Mouse (Mus musculus): Measurements from ENCODE around the gene Atp5l. TPM values are rescaled to one million over a fixed set of nuclear protein-coding genes. Genes with fewer than 3 reads are reported as not detected.
"Not testable (repeated sequence)": the region's sequence is repeated elsewhere in the genome, so short reads cannot be mapped to it uniquely, and the experiment has no call there.

The Atp5l gene
- total RNA-seq (2021), result 100 to 1,000 TPM; 394 to 409 TPM
- long read RNA-seq, experiment 1, full-length matches to known transcripts, result 123 of 126 reads
- long read RNA-seq, experiment 1, partial matches to known transcripts, result 0 of 126 reads
- long read RNA-seq, experiment 1, other reads (novel, unspliced or antisense), result 3 of 126 reads
- long read RNA-seq, experiment 2, full-length matches to known transcripts, result 354 of 357 reads
- long read RNA-seq, experiment 2, partial matches to known transcripts, result 0 of 357 reads
- long read RNA-seq, experiment 2, other reads (novel, unspliced or antisense), result 3 of 357 reads

DNA sequence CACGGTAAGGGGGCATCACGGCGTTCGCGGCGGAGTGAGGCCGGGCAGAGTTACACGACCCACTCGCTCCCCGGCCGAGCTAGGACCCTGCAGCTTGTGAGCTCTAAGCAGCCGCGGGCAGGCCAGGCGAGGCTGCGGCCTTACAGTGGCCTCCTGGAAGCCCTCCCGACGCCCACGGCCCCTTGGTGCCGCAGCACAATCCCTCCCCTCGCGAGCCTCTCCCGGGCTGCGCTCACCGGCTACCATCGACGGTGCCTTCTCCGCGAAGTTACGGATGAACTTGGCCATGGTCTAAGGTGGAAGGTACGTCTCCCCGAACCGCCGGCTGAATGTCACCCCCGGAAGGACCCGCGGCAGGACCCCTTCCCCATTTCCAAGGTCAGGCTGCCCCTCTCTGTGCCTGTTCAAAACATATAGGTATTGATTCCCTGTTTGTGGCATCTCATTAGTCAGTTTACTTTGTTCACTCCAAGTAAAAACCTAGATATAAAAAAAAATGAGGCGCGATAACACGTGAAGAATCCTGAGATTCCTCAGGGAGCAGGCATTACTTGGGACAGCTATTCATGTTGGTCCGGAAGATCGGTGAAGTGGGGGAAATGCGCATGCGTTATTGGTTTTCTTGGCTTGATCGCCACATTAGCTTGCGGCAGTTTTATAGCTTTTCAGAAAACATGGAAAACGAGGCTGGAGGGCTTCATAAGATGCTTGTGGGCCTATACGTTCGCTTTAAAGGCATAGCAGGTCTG is at the start of gene Atp5l:
TSS of gene Atp5l (minus strand) at position 369 of the 749 bp plus-strand sequence.
- DNase-seq (ENCODE audit: low spot score in 2 of 2), result peak; percentile 93 to 95

DNA sequence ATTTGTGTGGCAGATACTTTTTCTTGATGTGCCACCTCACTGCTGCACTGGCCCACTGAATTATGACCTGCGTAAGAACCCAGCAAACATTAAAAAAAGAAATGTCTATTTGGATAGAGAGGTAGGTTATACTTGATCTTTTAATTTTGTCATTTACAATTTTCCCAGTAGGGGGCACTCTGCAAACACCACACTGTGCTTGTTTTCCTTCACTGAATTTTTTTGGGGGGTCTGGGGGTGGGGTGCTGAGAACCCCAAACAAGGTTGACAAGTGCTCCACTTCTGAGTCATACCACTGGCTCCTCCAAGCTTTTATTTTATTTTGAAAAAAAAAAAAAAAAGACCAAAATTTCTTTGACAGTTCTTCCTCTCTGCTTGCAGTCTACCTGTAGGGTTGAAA is 48.9 kb upstream of the Atp5l start:
- DNase-seq (ENCODE audit: low spot score in 2 of 2), result no peak

DNA sequence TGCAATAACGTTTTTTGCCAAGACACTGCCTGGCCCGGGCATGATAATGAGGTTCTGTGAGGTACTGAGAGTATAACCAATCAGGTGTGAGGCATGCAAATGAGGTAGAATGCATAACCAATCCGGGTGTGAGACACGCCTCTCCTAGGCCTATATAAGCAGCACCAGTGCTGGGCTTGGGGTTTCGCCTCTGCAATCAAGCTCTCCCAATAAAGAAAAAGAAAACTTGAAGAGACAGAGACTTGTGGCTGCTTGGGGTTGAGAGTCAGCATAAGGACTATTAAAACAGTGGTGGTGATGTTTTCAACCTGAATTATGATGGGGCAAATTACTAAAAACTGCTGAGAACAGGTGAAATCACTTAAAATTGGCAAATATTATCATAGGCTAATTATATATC is 47.2 kb upstream of the Atp5l start:
- DNase-seq (ENCODE audit: low spot score in 2 of 2), result not testable (repeated sequence)

DNA sequence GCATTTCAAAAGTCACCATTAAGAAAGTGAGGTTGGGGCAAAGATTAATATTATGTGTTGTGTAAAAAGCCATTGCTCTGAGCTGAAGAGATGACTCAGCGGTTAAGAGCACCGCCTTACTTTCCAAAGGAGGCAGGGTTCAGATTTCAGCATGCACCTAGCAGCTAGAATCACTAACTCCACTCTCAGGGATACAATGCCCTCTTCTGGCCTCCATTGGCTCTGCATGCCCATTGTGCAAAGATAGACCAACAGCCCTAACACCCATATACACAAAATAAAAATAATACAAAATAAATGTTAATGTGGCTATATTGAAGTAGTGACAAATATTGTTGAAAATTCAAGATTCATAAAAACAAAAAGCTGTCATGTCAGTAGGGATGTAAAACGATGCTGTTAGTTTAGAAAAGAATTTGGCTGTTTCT is 46.3 kb upstream of the Atp5l start:
- DNase-seq (ENCODE audit: low spot score in 2 of 2), result peak; percentile 28 to 69

DNA sequence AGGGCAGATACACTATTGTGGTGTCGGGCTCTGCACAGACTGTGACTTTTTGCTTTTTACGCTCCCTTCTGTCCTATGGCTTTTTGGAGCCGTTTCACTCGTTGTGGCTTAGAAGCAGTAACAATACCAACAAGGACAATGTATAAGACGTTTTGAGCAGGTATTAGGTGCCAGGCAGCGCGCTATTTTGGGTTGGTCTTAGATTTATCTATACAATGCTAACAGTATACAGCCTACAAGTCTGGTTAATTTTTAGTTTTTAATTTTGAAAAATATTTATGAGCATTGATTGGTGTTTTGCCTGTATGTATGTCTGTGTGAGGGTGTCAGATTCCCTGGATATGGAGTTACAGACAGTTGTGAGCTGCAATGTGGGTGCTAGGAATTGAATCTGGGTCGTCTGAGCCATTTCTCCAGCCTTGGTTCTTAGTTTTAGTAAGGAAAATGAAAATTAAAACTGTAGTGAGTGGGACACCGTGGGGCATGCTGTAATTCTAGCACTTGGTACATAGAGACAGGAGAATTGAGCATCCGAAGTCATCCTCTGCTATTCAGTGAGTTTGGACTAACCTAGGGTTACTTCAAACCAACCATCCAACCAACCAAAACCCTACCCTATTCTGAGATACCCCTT is 45.4 kb upstream of the Atp5l start:
- no peak for DNase-seq (ENCODE audit: low spot score in 2 of 2)

DNA sequence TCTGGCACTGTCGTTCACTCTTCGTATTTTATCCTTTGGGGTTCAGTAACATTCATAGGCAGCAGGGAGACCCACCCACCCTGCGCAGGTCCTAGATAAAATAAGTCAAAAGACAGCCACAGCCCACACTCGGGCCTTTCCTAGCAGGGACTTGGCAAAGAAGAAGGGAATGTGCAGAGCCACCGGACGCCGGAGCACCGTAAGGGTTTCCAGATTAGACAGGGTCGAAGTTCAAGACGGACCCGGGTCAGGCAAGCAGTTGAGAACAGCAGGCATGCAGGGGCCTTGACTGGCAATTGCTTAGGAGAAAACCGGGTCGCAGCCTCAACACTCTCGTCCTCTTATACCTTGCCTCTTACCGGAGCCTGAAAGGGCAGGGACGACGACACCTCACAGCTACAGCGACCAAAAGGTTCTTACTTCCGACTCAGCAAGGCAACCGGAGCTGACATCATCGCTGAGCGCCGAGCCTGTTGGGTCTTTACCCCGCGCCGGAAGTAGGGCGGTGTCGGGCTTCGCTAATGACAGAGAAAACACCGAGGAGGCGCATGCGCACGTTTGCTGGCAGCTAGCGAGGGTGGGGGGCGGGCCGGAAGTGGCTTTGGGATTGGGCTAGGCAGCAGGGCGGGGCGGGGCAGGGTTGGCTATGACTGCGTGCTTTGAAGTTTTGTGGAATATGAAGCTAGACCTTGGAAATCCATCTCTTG is 44.7 kb upstream of the Atp5l start, which contains the start of gene Ube4a:
TSS of gene Ube4a (minus strand) at position 475 of the 707 bp plus-strand sequence.
- DNase-seq (ENCODE audit: low spot score in 2 of 2), result peak; percentile 99

DNA sequence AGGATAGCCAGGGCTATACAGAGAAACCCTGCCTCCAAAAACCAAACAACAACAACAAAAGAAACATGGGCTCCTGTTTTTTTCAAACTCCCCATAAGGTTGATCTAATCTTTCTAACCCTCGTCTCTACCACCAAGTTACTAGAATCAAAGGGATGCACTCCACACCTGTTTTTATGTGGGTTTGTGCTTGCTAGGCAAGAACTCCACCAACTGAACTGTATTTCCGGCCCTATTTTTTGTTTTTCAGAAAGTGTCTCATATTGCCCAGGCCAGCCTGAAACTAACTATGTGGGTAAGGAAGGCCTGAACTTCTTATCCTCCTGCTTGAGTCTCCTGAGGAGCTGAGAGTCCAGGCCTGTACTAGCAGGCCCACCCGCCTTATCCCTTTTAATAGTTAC is 33.9 kb upstream of the Atp5l start:
- DNase-seq (ENCODE audit: low spot score in 2 of 2), result no peak

DNA sequence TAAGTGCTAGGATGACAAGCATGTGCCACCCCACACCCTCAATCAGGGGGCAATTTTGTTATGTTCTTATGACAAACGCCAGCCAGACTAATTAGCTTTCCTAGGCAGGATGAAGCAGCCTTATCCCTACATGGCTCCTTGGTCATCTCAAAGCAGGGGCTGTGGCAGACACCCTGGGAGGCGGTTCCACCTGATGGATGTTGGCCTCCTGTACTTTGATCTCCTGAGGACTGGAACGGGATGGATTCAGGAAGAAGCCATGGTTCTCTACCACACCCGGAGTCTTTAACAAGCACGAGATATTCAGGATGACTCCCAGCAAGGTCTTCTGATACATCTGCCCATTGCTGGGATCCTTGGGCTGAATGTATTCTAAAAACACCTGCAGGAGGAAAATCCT is 27.3 kb upstream of the Atp5l start:
- no peak for DNase-seq (ENCODE audit: low spot score in 2 of 2)

DNA sequence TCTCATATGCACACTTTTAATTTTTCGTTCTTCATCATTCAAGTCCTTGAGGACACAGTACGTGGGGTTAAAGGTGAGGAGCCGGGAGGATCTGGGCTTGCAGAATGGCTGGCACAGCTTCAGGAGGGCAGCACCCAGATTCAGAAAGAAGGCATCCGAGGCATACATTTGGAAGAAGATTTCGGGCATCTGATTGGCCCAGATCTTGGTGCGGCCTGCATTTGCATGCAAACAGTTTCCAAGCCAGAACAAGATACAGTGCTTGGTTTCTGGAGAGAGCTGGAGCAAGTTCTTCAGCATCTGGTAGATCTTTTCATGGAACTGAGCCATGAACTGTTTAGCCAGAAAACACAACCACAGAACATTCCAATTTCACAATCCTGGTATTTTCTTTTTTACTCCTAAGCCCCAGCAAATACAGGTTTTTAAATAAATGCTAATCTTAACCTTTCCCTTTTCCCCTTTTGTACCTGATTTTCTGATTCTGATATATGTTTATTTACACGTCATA is 25.7 kb upstream of the Atp5l start:
- no peak for DNase-seq (ENCODE audit: low spot score in 2 of 2)

DNA sequence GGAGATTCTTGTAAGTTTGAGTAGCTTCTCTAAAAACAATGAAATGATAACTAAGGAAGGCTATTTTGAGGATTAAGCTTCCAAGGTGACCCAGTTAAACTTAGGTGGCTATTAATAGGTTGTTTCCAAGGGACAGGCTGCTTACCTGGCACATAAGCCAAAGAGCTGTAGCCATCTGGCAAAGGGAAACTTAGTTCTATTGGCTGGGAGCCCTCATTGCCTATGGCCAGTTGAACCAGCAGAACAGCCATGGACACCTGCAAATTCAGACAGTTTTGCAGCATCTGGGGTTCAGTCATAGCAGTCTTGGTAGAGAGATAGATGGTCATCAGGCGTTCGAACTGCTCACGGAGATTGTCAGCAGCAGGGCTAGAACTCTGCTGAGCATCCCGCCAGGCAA is 21.9 kb upstream of the Atp5l start:
- no peak for DNase-seq (ENCODE audit: low spot score in 2 of 2)

DNA sequence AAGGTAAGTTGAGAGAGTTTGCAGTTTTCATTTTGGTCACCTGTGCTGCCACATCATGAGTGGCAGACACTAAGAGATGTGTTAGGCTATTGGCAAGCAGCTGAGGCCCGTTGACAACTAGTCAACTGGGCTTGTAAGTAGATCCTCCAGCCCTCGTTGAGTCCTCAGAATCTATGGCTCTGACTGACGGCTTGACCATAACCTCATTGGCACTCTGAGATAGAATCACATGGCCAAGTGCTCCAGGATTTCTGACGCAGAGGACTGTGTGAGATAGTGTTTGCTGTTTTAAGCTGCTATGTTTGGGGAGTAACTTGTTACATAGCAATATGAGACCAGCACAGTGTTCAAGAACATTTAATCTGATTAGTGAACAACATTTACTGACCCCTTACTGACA is 21.2 kb upstream of the Atp5l start:
- no peak for DNase-seq (ENCODE audit: low spot score in 2 of 2)

DNA sequence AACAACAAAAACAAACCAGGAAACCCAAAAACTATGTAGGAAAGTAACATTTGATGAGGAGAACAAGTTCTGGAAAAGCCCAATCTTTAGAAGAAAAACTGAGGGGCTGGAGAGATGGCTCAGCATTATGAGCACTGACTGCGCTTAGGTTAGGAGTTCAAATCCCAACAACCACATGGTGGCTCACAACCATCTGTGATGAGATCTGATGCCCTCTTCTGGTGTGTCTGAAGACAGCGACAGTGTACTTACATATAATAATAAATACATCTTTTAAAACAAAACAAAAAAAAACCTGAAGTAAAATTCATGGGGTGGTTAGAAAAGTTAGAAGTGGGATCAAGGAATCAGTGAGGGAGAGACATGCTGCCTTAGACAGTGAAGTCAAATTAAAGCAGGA is 1.0 kb upstream of the Atp5l start:
- no peak for DNase-seq (ENCODE audit: low spot score in 2 of 2)

DNA sequence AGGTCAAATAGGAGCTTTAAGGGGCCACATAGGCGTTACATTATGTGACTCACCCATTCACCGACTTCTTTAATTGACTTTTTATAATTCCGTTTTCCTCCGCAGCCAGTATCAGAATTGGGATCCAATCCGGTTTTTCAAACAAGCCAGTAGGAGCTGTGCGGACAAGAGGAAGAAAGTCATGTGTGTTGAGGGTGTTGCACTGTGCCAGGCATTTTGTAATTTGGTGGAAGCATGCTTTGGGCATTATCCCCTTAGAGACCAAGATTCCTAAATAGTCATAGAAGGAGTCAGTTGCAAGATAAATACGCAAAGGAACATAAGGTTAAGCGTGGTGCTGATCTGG is 554 bp upstream of the Atp5l start:
- no peak for DNase-seq (ENCODE audit: low spot score in 2 of 2)

DNA sequence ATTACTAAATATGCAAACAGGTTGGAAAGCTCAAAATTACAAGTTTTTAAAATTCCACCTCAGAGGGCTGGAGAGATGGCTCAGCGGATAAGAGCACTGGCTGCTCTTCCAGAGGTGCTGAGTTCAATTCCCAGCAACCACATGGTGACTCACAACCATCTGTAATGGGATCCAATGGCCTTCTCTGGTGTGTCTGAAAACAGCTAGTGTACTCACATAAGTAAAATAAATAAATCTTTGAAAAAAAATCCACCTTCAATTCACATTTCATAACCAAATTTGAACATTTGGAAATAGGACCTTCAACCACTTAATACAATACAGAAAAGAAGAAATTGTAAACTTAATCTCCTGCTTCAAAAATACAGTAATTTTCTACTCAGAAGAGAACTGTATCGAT is 936 bp downstream of the Atp5l start:
- no peak for DNase-seq (ENCODE audit: low spot score in 2 of 2)

DNA sequence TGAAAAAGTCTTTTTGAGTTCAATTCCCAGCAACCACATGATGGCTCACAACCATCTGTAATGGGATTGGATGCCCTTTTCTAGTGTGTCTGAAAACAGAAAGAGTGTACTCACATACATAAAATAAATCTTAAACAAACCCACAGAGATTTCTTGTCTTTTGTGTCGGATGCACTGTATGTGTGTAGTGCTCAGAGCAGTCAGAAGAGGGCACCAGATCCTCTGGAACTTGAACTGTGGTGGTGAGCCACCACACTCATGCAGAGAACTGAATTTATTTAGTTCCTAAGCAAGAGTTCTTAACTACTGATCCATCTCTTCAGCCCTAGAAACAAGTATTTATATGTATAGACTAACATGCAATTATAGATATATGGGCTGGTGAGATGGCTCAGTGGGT is 4.3 kb downstream of the Atp5l start:
- DNase-seq (ENCODE audit: low spot score in 2 of 2), result peak in 1 of 2 experiments; percentile 42

DNA sequence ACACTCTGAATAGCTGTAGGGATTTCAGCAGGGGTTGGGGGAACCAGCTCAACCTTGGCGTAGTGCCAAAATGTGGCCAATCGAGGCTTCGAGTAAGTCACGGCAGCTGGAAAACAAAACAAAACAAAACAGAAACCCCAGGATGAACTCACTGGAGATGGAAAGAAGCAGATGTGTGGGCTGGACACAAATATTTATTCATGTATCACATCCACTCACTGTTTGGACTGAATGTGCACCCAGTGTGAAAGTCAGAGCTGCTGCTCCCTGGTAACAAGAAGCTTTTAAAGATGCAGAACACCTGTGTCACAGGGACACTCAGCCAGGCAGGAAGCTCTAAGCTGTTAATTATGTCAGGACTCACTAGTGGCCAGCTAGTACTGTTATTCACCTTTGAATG is 5.8 kb downstream of the Atp5l start:
- DNase-seq (ENCODE audit: low spot score in 2 of 2), result no peak

DNA sequence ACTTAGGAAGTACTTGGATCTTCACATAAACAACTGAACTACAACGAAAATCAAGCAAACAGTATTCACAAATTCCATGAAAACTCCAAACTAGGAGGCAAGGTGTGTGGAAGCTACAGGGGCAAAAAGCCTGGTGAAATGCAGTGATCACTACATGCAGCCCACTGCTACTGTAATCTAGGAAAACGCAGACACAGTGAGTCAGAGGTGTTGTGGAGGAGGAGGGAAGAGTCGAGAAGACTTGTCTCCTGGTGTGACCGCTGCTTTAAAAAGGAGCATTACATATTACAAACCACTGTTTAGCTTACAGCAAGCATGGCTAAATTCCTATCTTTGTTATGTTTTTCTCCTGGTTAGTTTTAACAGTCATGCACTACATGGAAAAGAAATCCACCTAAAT is 9.2 kb downstream of the Atp5l start:
- no peak for DNase-seq (ENCODE audit: low spot score in 2 of 2)

DNA sequence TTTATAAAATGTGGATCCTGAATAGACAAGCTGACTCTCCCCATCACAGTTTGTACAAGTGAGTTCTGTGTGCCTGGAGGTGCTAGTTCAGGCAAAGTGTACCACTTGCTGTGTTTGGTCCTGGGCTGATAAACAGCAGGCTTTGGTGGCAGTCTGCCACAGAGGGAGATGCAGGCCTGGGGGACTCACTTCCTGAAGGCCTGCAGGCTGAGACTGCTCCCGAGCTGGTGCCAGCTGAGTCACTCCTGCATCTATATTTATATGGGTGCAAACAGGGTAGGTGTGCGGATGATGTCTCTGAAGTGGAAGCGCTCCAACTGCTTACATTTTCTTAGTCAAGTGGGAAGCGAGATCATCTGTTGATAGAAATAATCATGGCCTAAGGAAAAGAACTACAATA is 14.9 kb downstream of the Atp5l start:
- peak; percentile 32 to 53 for DNase-seq (ENCODE audit: low spot score in 2 of 2)

DNA sequence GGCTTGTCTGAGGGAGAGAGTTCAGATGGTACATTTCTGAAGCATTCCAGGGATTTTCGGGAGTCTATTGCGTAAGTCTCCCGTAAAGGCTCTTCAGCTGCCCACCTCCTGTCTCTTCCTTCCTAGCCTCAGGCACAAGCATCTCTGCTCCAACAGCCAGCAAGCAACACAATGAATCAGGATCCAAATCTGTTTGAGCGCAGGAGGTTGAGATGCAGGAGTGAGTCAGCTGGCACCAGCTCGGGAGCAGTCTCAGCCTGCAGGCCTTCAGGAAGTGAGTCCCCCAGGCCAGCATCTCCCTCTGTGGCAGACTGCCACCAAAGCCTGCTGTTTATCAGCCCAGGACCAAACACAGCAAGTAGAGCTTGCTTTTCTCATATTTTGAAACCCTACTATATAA is 15.6 kb downstream of the Atp5l start:
- peak; percentile 45 to 52 for DNase-seq (ENCODE audit: low spot score in 2 of 2)

DNA sequence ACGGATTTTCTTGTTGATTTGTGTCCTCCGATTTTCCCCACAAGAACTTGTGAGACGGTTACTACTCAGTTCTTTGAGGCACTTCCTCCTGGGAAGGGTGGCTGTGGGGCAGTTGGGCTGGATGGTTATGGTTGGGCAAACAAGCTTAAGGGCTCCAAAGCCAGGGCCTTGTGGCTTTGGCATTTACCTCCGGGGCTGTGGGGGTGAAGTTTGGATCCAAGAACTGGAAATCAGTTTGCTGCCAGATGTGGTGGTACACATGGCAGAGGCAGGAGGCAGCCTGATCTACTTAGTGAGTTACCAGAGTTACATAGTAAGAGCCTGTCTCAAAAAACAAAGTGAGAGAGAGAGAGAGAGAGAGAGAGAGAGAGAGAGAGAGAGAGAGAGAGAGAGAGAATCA is 16.7 kb downstream of the Atp5l start:
- DNase-seq (ENCODE audit: low spot score in 2 of 2), result no peak

DNA sequence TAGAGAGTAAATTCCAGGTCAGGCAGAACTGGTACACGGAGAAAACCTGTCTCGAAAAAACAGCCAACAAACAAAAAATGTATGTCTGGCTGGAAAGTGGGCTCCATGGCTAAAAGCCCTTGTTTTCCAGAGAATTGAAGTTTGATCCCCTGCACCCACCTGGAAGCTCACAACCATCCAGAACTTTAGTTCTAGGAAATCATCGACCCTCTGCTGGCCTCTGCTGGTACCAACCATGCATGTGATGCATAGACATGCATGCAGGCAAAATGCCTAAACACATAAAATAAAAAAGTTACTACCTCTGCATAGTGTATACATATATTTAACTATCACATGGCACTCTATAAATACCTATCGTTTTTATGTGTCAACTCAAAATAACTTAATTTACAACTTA is 20.1 kb downstream of the Atp5l start:
- no peak for DNase-seq (ENCODE audit: low spot score in 2 of 2)

DNA sequence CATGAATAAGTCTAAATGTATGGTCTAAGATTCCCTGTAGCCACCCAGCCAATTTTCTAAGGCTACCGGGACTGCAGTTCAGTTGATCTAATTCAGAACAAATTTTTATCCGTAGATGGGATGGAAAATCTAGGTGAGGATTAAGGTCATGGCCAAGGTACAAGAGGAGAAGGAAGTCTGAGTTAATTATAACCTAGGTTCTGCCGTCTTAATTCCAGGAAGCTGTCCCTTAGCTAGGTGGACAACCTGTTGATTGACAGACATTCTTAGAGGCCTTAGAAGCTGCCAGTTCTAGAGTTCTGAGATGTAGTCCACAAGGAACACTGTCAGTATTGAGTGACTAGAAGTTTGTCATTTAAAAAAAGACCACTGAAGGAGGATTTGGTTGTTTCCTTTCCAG is 20.8 kb downstream of the Atp5l start:
- no peak for DNase-seq (ENCODE audit: low spot score in 2 of 2)

Measured in layer of hippocampus, postnatal 14 days (tissue).